Mouse (Mus musculus): ENCODE measurements around the gene Mrap2. TPM values are rescaled to one million over a fixed set of nuclear protein-coding genes. Genes with fewer than 3 reads are reported as not detected.

Mrap2 gene
- polyA plus RNA-seq, 1 experiment from 2014 or later, result 1.1 TPM

DNA sequence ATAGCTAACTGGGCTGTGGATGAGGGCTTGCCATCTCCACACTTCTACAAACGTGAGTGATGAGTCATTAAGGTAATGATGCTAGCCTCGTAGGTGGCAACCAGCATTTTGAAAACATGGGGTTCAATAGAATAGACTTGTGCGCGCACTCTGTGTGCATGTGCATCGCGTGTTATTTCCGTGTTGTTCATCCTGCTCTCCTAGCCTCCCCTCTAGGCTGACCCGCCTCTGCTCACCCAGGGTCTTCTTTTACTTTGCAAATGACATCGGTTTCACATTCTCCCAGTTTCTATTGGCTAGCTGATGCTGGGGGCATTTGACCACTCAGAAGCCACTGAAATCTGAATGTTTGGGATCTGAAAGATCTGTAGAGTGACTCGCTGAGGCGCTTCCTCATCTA is 1.6 kb downstream of the Mrap2 start:
- H3K4me1 ChIP-seq, result peaks cover 12% of the 10 kb centered on the region
- peak overlapping the region; percentile 71 for H3K4me2 ChIP-seq (replicated peaks)
- WGBS, result 33% methylated on average over 11 of the region's 11 CpGs
- ATAC-seq (replicated peaks), result no peak
- H3K9ac ChIP-seq (replicated peaks), result no peak overlapping the region
- H3K27ac ChIP-seq (replicated peaks), result no peak overlapping the region
- peaks cover 27% of the 10 kb centered on the region for H3K27me3 ChIP-seq
- H3K36me3 ChIP-seq, result no peaks in the 10 kb centered on the region
- H3K4me3 ChIP-seq, result peak overlapping the region; percentile 39; the same call in 1 of the 2 replicates
- H3K9me3 ChIP-seq, result no peaks in the 10 kb centered on the region

DNA sequence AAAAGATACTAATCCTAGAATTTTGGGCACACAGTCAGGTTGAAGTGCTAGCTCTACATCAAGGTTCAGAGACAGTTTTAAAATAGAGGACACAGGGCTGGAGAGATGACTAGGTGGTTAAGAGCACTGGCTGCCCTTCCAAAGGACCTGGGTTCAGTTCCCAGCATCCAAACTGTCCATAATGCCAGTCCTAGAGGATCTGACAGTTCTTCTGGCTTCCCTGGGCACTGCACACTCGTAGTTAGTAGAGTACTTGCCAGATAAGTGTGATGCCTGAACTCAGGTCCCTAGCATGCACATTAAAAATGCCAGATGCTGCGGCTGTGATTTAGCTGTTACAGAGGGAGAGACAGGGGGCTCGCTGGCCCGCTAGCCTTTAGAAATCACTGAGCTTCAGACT is 2.3 kb downstream of the Mrap2 start:
- WGBS, result 86% methylated on average over 4 of the region's 4 CpGs
- Histone ChIP-seq H3K4me1 (peaks cover 12% of the 10 kb centered on the region), H3K9me3 (no peaks in the 10 kb centered on the region), H3K4me2 (replicated peaks) (no peak overlapping the region), H3K27me3 (peaks cover 27% of the 10 kb centered on the region), H3K4me3 (no peak overlapping the region), H3K36me3 (no peaks in the 10 kb centered on the region), H3K27ac (replicated peaks) (no peak overlapping the region), H3K9ac (replicated peaks) (no peak overlapping the region)
- no peak for ATAC-seq (replicated peaks)

DNA sequence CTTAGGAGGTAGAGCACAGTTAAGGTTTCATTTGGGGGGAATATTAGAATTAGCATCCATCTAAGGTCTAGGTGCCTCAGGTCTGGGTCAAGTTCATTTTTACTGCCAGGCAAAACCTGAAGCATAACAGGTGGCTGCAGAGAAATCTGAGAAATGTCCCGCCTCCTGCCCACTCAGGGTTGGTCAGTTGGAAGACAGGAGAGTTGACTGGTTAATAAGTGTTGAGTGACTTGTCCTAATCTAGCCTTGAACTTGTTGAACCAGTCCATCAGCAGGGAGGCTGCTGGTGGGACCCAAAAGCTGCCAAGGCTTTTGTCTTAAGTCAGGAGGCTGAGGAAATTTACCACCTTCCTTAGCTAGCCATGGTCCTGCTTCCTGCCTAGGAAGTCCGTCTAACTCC is 3.8 kb downstream of the Mrap2 start:
- peaks cover 27% of the 10 kb centered on the region for H3K27me3 ChIP-seq
- ATAC-seq (replicated peaks), result no peak
- no peak overlapping the region for H3K4me2 ChIP-seq (replicated peaks)
- H3K27ac ChIP-seq (replicated peaks), result no peak overlapping the region
- 84% methylated on average over 2 of the region's 2 CpGs for WGBS
- H3K9me3 ChIP-seq, result no peaks in the 10 kb centered on the region
- no peak overlapping the region for H3K4me3 ChIP-seq
- H3K36me3 ChIP-seq, result no peaks in the 10 kb centered on the region
- H3K4me1 ChIP-seq, result peaks cover 12% of the 10 kb centered on the region
- H3K9ac ChIP-seq (replicated peaks), result no peak overlapping the region

DNA sequence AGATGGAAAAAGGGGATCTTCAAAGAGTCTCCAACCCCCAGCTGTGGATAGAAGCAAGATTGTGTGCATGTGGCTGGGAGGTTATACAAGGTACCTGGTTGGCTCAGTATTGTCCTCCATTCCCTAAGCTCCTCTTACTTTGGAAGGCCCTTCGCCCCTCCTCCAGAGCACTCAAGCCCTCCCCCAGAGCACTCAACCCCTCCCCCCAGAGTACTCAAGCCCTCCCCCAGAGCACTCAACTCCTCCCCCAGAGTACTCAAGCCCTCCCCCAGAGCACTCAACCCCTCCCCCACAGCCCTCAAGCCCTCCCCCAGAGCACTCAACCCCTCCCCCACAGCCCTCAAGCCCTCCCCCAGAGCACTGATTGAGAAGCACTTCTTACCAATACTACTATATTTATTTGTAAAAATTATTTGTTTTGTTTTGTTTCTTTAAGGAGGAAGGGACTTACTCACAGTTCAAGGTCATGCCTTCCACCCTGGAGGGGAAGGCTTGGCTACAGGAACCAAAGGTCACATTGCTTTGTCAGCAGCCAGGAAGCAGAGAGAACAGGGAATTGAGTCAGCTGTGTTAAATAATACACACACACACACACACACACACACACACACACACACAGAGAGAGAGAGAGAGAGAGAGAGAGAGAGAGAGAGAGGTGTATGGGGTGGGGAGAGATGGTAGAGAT is 8.7 kb downstream of the Mrap2 start:
- Histone ChIP-seq H3K36me3 (no peaks in the 10 kb centered on the region), H3K4me1 (no peaks in the 10 kb centered on the region), H3K27me3 (no peaks in the 10 kb centered on the region), H3K9me3 (no peaks in the 10 kb centered on the region), H3K4me3 (no peak overlapping the region), H3K27ac (replicated peaks) (no peak overlapping the region), H3K4me2 (replicated peaks) (no peak overlapping the region), H3K9ac (replicated peaks) (no peak overlapping the region)
- ATAC-seq (replicated peaks), result no peak
- WGBS, result 100% methylated on average over 1 of the region's 1 CpGs

DNA sequence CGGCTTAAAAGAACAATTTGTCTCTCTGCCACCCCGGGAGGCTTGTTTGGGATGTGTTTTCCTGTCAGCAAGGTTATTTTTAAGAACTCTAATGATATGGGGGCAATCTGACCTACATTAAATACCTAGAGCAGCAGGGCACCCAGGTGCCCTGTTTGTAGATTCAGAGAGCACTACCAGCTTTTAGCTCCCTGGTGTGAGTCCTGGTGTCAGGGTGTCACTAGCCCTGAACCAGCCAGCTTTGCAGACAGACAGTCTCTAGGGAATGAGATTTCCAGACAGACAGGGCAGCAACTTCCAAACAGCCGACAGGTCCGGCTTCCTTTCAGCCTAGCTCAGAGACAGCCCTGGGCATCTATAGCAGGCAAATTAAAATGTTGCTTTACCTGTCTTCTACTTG is 18.5 kb downstream of the Mrap2 start:
- Histone ChIP-seq H3K4me1 (no peaks in the 10 kb centered on the region), H3K4me3 (no peak overlapping the region), H3K27ac (replicated peaks) (no peak overlapping the region), H3K9me3 (no peaks in the 10 kb centered on the region), H3K36me3 (no peaks in the 10 kb centered on the region), H3K4me2 (replicated peaks) (no peak overlapping the region), H3K9ac (replicated peaks) (no peak overlapping the region), H3K27me3 (no peaks in the 10 kb centered on the region)
- ATAC-seq (replicated peaks), result no peak
- 89% methylated on average over 4 of the region's 4 CpGs for WGBS

DNA sequence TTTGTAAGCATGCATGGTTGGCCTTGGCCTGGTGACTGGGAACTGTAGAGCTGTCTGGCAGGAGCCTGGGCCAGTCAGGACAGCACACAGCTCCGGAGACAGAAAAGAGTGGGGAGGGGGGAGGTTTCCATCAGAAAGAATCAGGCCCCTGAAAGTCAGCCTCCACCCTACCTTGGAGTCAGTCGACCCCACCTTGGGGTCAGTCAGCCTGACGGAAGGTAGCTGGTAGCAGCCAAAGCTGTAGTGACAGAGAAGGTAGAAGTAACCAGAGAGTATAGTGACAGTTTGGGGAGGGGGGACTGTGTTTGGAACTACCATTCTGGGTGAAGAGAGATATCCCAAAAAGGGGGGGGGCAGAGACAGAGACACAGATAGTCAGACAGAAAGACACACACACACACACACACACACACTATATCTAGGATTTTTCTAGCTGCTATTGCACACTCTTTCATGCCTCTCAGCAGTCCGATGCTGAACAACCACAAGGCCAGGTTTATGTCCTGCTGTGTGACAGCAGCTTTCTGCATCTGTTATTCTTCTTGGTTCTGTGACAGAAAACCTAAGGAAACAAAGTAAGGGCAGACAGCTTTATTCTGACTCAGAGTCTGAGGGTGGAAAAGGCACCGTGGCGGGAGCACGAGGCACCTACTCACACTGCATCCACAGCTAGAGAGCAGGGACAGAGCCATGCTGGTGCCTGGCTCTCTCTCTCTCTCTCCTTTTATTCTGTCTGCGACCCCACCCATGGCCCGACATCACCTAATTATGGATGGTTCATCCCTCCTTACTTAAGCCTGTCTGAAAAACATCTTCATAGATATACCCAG is 23.1 kb downstream of the Mrap2 start:
- H3K4me3 ChIP-seq, result no peak overlapping the region
- H3K4me1 ChIP-seq, result no peaks in the 10 kb centered on the region
- H3K27me3 ChIP-seq, result no peaks in the 10 kb centered on the region
- H3K36me3 ChIP-seq, result no peaks in the 10 kb centered on the region
- no peak for ATAC-seq (replicated peaks)
- no peak overlapping the region for H3K9ac ChIP-seq (replicated peaks)
- no peaks in the 10 kb centered on the region for H3K9me3 ChIP-seq
- H3K27ac ChIP-seq (replicated peaks), result no peak overlapping the region
- no peak overlapping the region for H3K4me2 ChIP-seq (replicated peaks)
- WGBS, result 63% methylated on average over 9 of the region's 9 CpGs

DNA sequence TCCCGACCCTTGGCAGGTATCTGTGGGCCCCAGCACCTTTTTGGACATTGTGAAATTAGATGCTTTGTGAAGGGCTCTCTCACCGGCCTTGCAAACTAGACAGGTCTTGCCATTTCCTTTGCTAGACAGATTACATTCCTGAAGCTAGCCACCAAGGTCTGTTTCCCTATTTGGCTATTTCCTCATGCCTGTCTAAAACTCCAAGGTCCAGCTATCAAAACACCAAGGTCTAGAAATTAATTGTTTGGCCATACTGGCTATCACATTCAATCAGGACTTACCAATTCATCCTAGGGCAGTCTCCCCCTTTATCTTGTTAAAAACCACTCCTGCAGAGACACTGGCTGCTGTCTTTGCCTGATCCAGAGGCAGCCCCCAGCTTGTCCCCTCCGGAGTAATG is 23.9 kb downstream of the Mrap2 start:
- Histone ChIP-seq H3K4me2 (replicated peaks) (no peak overlapping the region), H3K9ac (replicated peaks) (no peak overlapping the region), H3K4me3 (no peak overlapping the region), H3K27me3 (no peaks in the 10 kb centered on the region), H3K9me3 (no peaks in the 10 kb centered on the region), H3K36me3 (no peaks in the 10 kb centered on the region), H3K4me1 (no peaks in the 10 kb centered on the region), H3K27ac (replicated peaks) (no peak overlapping the region)
- ATAC-seq (replicated peaks), result no peak
- WGBS, result 60% methylated on average over 3 of the region's 3 CpGs

DNA sequence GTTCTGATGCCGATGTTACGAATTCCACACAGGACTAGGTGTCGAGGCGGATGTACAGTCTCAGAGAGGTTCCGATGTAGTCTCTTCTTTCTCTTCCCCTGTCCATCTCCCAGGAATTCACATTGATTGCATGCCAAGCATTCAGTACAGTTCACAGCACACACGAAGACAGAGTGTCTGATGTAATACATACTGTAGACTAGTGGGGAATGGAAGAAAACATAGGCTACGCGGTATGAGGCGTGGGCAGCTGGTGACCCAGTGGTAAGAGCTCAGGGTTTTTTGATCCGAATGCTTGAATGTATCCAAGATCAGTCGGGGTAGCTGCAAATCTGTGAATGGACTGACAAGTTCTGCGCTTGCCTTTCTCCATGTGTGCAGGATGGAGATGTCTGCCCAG is 25.0 kb downstream of the Mrap2 start:
- WGBS, result 83% methylated on average over 12 of the region's 12 CpGs
- 0 out of 2 replicates have a peak, but pooled peaks have one; percentile 46 for ATAC-seq (replicated peaks)

DNA sequence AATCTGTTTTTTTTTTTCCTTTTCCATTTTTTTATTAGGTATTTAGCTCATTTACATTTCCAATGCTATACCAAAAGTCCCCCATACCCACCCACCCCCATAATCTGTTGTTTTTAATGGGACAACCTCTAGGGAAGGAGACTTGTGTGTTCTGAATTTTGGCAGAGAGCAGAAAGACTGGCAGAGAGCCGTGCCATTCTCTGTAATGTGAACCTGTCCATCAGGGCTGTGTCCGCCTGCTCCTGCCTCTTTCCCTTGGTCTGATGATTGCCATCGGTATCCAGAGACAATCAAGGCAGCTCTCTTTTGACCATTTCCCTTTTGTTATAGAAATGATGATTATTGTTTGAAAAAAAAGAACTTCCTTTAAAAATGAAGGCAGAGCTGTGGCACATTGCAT is 26.8 kb downstream of the Mrap2 start:
- no peak overlapping the region for H3K4me3 ChIP-seq
- H3K4me2 ChIP-seq (replicated peaks), result no peak overlapping the region
- ATAC-seq (replicated peaks), result no peak
- no peaks in the 10 kb centered on the region for H3K36me3 ChIP-seq
- 47% methylated on average over 3 of the region's 3 CpGs for WGBS
- no peaks in the 10 kb centered on the region for H3K9me3 ChIP-seq
- H3K9ac ChIP-seq (replicated peaks), result no peak overlapping the region
- H3K27ac ChIP-seq (replicated peaks), result no peak overlapping the region
- H3K27me3 ChIP-seq, result no peaks in the 10 kb centered on the region
- H3K4me1 ChIP-seq, result no peaks in the 10 kb centered on the region

More for the DNA sequence above, 25.0 kb downstream of the Mrap2 start:
- Histone ChIP-seq H3K9me3 (no peaks in the 10 kb centered on the region), H3K4me3 (no peak overlapping the region), H3K4me2 (replicated peaks) (no peak overlapping the region), H3K27me3 (no peaks in the 10 kb centered on the region), H3K27ac (replicated peaks) (no peak overlapping the region), H3K36me3 (no peaks in the 10 kb centered on the region), H3K9ac (replicated peaks) (no peak overlapping the region), H3K4me1 (no peaks in the 10 kb centered on the region)

DNA sequence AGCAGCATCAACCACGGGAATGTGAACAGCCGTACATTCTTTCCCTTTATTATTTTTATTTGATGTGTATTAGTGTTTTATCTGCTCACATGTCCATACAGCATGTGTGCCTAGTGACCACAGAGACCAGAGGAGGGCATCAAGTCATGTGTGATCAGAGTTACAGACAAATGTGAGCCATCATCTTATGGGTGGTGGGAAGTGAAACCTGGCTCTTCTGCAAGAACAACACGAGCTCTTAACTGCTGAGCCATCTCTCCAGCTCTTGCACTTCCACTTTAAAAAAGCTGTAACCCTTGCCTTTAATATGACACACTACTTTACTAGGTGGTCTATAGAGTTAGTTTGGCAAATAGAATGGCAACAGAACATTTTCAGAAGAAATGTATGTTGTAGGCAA is 27.4 kb downstream of the Mrap2 start:
- 93% methylated on average over 3 of the region's 3 CpGs for WGBS
- no peaks in the 10 kb centered on the region for H3K9me3 ChIP-seq

DNA sequence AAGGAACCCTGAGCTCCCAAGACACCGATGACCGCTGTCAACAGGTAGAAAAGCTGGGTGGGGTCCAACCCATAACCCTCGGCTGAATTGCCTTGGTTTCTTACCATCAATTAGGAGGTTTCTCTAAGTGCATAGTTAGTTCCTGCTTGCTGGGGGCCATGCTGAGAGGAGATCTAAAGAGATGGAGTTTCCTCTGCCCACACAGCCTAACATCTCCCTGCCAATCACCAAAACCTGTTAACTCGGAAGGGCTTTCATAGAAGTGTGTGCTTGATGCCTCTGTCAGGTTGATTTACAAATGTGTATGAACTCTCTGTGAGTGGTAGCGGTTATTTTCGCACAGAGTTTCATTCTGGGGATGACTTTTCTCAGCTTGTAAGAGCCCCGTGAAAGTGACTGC is 34.4 kb downstream of the Mrap2 start:
- Histone ChIP-seq H3K9me3 (no peaks in the 10 kb centered on the region), H3K4me1 (no peaks in the 10 kb centered on the region), H3K9ac (replicated peaks) (no peak overlapping the region), H3K27ac (replicated peaks) (no peak overlapping the region), H3K4me3 (no peak overlapping the region), H3K4me2 (replicated peaks) (no peak overlapping the region), H3K36me3 (no peaks in the 10 kb centered on the region), H3K27me3 (no peaks in the 10 kb centered on the region)
- ATAC-seq (replicated peaks), result no peak
- WGBS, result 70% methylated on average over 7 of the region's 7 CpGs

More for the DNA sequence above, 27.4 kb downstream of the Mrap2 start:
- Histone ChIP-seq H3K9ac (replicated peaks) (no peak overlapping the region), H3K4me2 (replicated peaks) (no peak overlapping the region), H3K4me1 (no peaks in the 10 kb centered on the region), H3K36me3 (no peaks in the 10 kb centered on the region), H3K4me3 (no peak overlapping the region), H3K27me3 (no peaks in the 10 kb centered on the region), H3K27ac (replicated peaks) (no peak overlapping the region)
- no peak for ATAC-seq (replicated peaks)

DNA sequence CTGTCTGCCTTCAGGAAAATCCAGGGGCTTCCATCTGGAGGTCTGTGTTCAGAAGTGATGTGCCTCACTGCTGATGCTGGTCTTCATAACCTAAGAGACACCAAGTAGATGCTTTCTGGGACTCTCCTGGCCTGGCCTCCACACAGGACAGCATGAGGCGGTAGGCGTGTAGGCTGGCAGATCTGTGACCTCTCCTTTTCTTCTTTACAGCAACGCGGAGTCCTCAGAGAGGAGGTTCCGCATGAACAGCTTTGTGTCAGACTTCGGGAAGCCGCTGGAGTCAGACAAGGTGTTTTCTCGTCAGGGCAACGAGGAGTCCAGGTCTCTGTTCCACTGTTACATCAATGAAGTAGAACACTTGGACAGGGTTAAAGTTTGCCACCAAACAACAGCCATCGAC is 38.1 kb downstream of the Mrap2 start:
- no peak for ATAC-seq (replicated peaks)
- Histone ChIP-seq H3K36me3 (no peaks in the 10 kb centered on the region), H3K9ac (replicated peaks) (no peak overlapping the region), H3K27me3 (no peaks in the 10 kb centered on the region), H3K4me1 (no peaks in the 10 kb centered on the region), H3K4me3 (no peak overlapping the region), H3K27ac (replicated peaks) (no peak overlapping the region), H3K9me3 (no peaks in the 10 kb centered on the region), H3K4me2 (replicated peaks) (no peak overlapping the region)
- 86% methylated on average over 10 of the region's 10 CpGs for WGBS
